Comparison of ENCODE assay signal across 8 mouse cellular contexts in genomic region chr2:165856611-165857200, GRCm38 (mm10). TPM values are rescaled to one million over a fixed set of nuclear protein-coding genes. Genes with fewer than 3 reads are reported as not detected.
DNase-seq lines count a peak whose midpoint lies in the region; ATAC-seq and TF ChIP-seq lines count a peak whose summit lies in the region.

No protein-coding gene starts in this region.

- DNase-seq in kidney, postnatal 14 days: no peak
- no peak for DNase-seq in thymus, adult 18-20 months
- no peak for DNase-seq in urinary bladder, postnatal 25 days (ENCODE audit: low spot score)
- DNase-seq in B cell, adult 2 months: no peak

- H3K4me3 ChIP-seq in kidney, embryonic 14.5 days (ENCODE audit: low read length): no peak overlapping the region
- H3K4me3 ChIP-seq in bone marrow, adult 2 months (replicated peaks; ENCODE audit: control insufficient read depth, low read depth, low read length): no peak overlapping the region
- H3K4me3 ChIP-seq in hindbrain, embryonic 13.5 days: no peak overlapping the region
- H3K4me3 ChIP-seq in midbrain, embryonic 15.5 days: no peak overlapping the region

- H3K4me2 ChIP-seq in kidney, embryonic 14.5 days (replicated peaks; ENCODE audit: low read depth, low read length): peak overlapping the region; percentile 36; the same call in 1 of the 2 replicates
- no peak overlapping the region for H3K4me2 ChIP-seq in hindbrain, embryonic 13.5 days
- H3K4me2 ChIP-seq in midbrain, embryonic 15.5 days: no peak overlapping the region

- no peak for TF ChIP-seq CTCF in bone marrow, adult 2 months (IDR thresholded peaks at IDR 0.05; ENCODE audit: control insufficient read depth, insufficient read depth, low read length)

- H3K9me3 ChIP-seq in kidney, embryonic 14.5 days (ENCODE audit: control insufficient read depth, low read length): no peaks in the 10 kb centered on the region
- no peaks in the 10 kb centered on the region for H3K9me3 ChIP-seq in hindbrain, embryonic 13.5 days
- H3K9me3 ChIP-seq in midbrain, embryonic 15.5 days: no peaks in the 10 kb centered on the region

- no peak for ATAC-seq in kidney, embryonic 14.5 days (ENCODE audit: low FRiP score, low TSS enrichment)
- ATAC-seq in hindbrain, embryonic 13.5 days (ENCODE audit: low FRiP score): no peak
- no peak for ATAC-seq in midbrain, embryonic 15.5 days (replicated peaks)

- H3K36me3 ChIP-seq in kidney, embryonic 14.5 days (ENCODE audit: control insufficient read depth, insufficient read depth, low read length): peaks cover 11% of the 10 kb centered on the region; the same call in 1 of the 2 replicates
- H3K36me3 ChIP-seq in hindbrain, embryonic 13.5 days: peaks cover 3% of the 10 kb centered on the region
- H3K36me3 ChIP-seq in midbrain, embryonic 15.5 days (replicated peaks): no peaks in the 10 kb centered on the region

- H3K4me1 ChIP-seq in kidney, embryonic 14.5 days (ENCODE audit: control insufficient read depth, insufficient read depth, low read length): peaks cover 63% of the 10 kb centered on the region
- H3K4me1 ChIP-seq in bone marrow, adult 2 months (ENCODE audit: control insufficient read depth, insufficient read depth, low read length): peaks cover 18% of the 10 kb centered on the region
- H3K4me1 ChIP-seq in hindbrain, embryonic 13.5 days (replicated peaks): peaks cover 84% of the 10 kb centered on the region
- peaks cover 69% of the 10 kb centered on the region for H3K4me1 ChIP-seq in midbrain, embryonic 15.5 days

- WGBS in kidney, embryonic 14.5 days: 64% methylated on average over 7 of the region's 7 CpGs
- WGBS in bone marrow, adult 2 months: 73% methylated on average over 7 of the region's 7 CpGs
- WGBS in hindbrain, embryonic 13.5 days: 70% methylated on average over 7 of the region's 7 CpGs
- WGBS in midbrain, embryonic 15.5 days: 73% methylated on average over 7 of the region's 7 CpGs

- H3K9ac ChIP-seq in kidney, embryonic 14.5 days (ENCODE audit: low read depth, low read length): no peak overlapping the region
- peak overlapping the region; percentile 73; the same call in 1 of the 2 replicates for H3K9ac ChIP-seq in hindbrain, embryonic 13.5 days
- H3K9ac ChIP-seq in midbrain, embryonic 15.5 days: no peak overlapping the region

- peak overlapping the region; percentile 98 for H3K27ac ChIP-seq in kidney, embryonic 14.5 days (ENCODE audit: low read depth, low read length)
- peak overlapping the region; percentile 81 for H3K27ac ChIP-seq in bone marrow, adult 2 months (ENCODE audit: control insufficient read depth, insufficient read depth, low read depth, low read length, poor library complexity)
- peak overlapping the region; percentile 97 for H3K27ac ChIP-seq in hindbrain, embryonic 13.5 days
- peak overlapping the region; percentile 87; the same call in 1 of the 2 replicates for H3K27ac ChIP-seq in midbrain, embryonic 15.5 days

- TF ChIP-seq POLR2A in bone marrow, adult 2 months (IDR thresholded peaks at IDR 0.05; ENCODE audit: borderline replicate concordance, control insufficient read depth, low read depth, low read length): no peak

- H3K27me3 ChIP-seq in kidney, embryonic 14.5 days (ENCODE audit: control insufficient read depth, insufficient read depth, low read length): no peaks in the 10 kb centered on the region
- no peaks in the 10 kb centered on the region for H3K27me3 ChIP-seq in hindbrain, embryonic 13.5 days
- no peaks in the 10 kb centered on the region for H3K27me3 ChIP-seq in midbrain, embryonic 15.5 days (replicated peaks)

RNA-seq across cellular contexts. Expression of gene Zmynd8, which starts 42.1 kb away (rescaled TPM):
- 44.3 and 61.1 TPM in 2 replicates for polyA plus RNA-seq in kidney, embryonic 14.5 days (2014; fragmentation: Nextera tagmentation; extraction: Ambion mirVana)
- 34.1 and 75.2 TPM in 2 replicates for polyA plus RNA-seq in bone marrow, adult 2 months (2011; ENCODE audit: insufficient read depth, insufficient read length, low replicate concordance, missing spikeins)
- 82.2 and 86.6 TPM in 2 replicates for polyA plus RNA-seq in hindbrain, embryonic 13.5 days (2015; fragmentation: Nextera tagmentation; extraction: Ambion mirVana)
- polyA plus RNA-seq in midbrain, embryonic 15.5 days (2015; fragmentation: Nextera tagmentation; extraction: Ambion mirVana): 89.8 and 93.3 TPM in 2 replicates
